Mouse (Mus musculus) heart, postnatal 25 days (tissue): ENCODE data around the gene Nfkb1. TPM values are rescaled to one million over a fixed set of nuclear protein-coding genes. Genes with fewer than 3 reads are reported as not detected.

Experiments
- DNase-seq: peaks from one replicate; pipeline ENCODE4 v3.0.0; 2022; ENCODE audit warnings: low spot score
- intact Hi-C: fragments of 180-260 bp; cut with DNase I; formaldehyde crosslinking; loops from one replicate; pipeline ENCODE4 v1.15.1; 2025
- total RNA-seq, 2 experiments: library from RNA; stranded (reverse); gene quantifications; 2 replicates each; pipeline ENCODE4 v1.2.3; 2021

The Nfkb1 gene
- total RNA-seq, 2 experiments from 2014 or later, result 37.1 to 38.5 TPM

- no peak for DNase-seq
Measured at GRCm38 (mm10) chr3:135636454-135636853, 54.9 kb downstream of the Nfkb1 start.

GRCm38 (mm10) chr3:135635646-135636434 is 55.5 kb downstream of the Nfkb1 start:
- intact Hi-C loops, result no loop called here
- DNase-seq, result no peak

More at GRCm38 (mm10) chr3:135636454-135636853, 54.9 kb downstream of the Nfkb1 start:
- intact Hi-C loops, result no loop called here

- no peak for DNase-seq
- intact Hi-C loops, result no loop called here
Measured at GRCm38 (mm10) chr3:135635030-135635429, 56.3 kb downstream of the Nfkb1 start.

- no peak for DNase-seq
- intact Hi-C loops, result no loop called here
Measured at GRCm38 (mm10) chr3:135634275-135634674, 57.1 kb downstream of the Nfkb1 start.

- no peak for DNase-seq
- intact Hi-C loops, result no loop called here
Measured at GRCm38 (mm10) chr3:135631856-135632255, 59.5 kb downstream of the Nfkb1 start.

- intact Hi-C loops, result no loop called here
- no peak for DNase-seq
Measured at GRCm38 (mm10) chr3:135631096-135631457, 60.3 kb downstream of the Nfkb1 start.

GRCm38 (mm10) chr3:135630430-135631095 is 60.8 kb downstream of the Nfkb1 start:
- intact Hi-C loops, result no loop called here
- DNase-seq, result no peak

- intact Hi-C loops, result no loop called here
- no peak for DNase-seq
Measured at GRCm38 (mm10) chr3:135629830-135630355, 61.5 kb downstream of the Nfkb1 start.

GRCm38 (mm10) chr3:135628706-135629169 is 62.6 kb downstream of the Nfkb1 start:
- no peak for DNase-seq
- intact Hi-C loops, result no loop called here

- intact Hi-C loops, result no loop called here
- DNase-seq, result no peak
Measured at GRCm38 (mm10) chr3:135628000-135628705, 63.2 kb downstream of the Nfkb1 start.

GRCm38 (mm10) chr3:135625290-135625689 is 66.1 kb downstream of the Nfkb1 start:
- no peak for DNase-seq
- intact Hi-C loops, result no loop called here

- intact Hi-C loops, result no loop called here
- DNase-seq, result no peak
Measured at GRCm38 (mm10) chr3:135616730-135617129, 74.6 kb downstream of the Nfkb1 start.

GRCm38 (mm10) chr3:135614376-135614775 is 77.0 kb downstream of the Nfkb1 start:
- intact Hi-C loops, result no loop called here
- no peak for DNase-seq

- intact Hi-C loops, result no loop called here
Measured at GRCm38 (mm10) chr3:135610221-135610620, 81.1 kb downstream of the Nfkb1 start.

GRCm38 (mm10) chr3:135607660-135608473 is 83.5 kb downstream of the Nfkb1 start:
- intact Hi-C loops, result loop anchor here (5.0 kb wide), 1 partner anchor 84 kb away; the partner anchor contains the start of gene Nfkb1
- no peak for DNase-seq

More at GRCm38 (mm10) chr3:135610221-135610620, 81.1 kb downstream of the Nfkb1 start:
- DNase-seq, result no peak

- intact Hi-C loops, result loop anchor here (5.0 kb wide), 1 partner anchor 85 kb away; the partner anchor contains the start of gene Nfkb1
- DNase-seq, result no peak
Measured at GRCm38 (mm10) chr3:135607021-135607420, 84.3 kb downstream of the Nfkb1 start.

- intact Hi-C loops, result loop anchor here (5.0 kb wide), 1 partner anchor 86 kb away; the partner anchor contains the start of gene Nfkb1
- no peak for DNase-seq
Measured at GRCm38 (mm10) chr3:135606592-135606991, 84.8 kb downstream of the Nfkb1 start.

GRCm38 (mm10) chr3:135605474-135605873 is 85.9 kb downstream of the Nfkb1 start:
- intact Hi-C loops, result loop anchor here (5.0 kb wide), 1 partner anchor 87 kb away; the partner anchor contains the start of gene Nfkb1
- DNase-seq, result no peak
